Mouse (Mus musculus): ENCODE measurements around the gene Pitpnm1. TPM values are rescaled to one million over a fixed set of nuclear protein-coding genes. Genes with fewer than 3 reads are reported as not detected.
"Not testable (repeated sequence)": the region's sequence is repeated elsewhere in the genome, so short reads cannot be mapped to it uniquely, and the experiment has no call there.

Gene Pitpnm1
- polyA plus RNA-seq, 1 experiment = not detected

GRCm38 (mm10) chr19:4066877-4067276 lies 32.9 kb upstream of the Pitpnm1 start:
- no peak overlapping the region for H3K27ac ChIP-seq (ENCODE audit: insufficient read depth, low read depth, low read length)
- TF ChIP-seq POLR2A (IDR thresholded peaks at IDR 0.05; ENCODE audit: insufficient read depth, low read depth, low read length) (no peak), CTCF (IDR thresholded peaks at IDR 0.05; ENCODE audit: insufficient read depth, low read depth, low read length) (no peak)
- H3K4me3 ChIP-seq (ENCODE audit: insufficient read depth, low read depth, low read length) = no peak overlapping the region
- peaks cover 4% of the 10 kb centered on the region; the same call in 1 of the 2 replicates for H3K4me1 ChIP-seq (ENCODE audit: control insufficient read depth, insufficient read depth, low read length)

DNA sequence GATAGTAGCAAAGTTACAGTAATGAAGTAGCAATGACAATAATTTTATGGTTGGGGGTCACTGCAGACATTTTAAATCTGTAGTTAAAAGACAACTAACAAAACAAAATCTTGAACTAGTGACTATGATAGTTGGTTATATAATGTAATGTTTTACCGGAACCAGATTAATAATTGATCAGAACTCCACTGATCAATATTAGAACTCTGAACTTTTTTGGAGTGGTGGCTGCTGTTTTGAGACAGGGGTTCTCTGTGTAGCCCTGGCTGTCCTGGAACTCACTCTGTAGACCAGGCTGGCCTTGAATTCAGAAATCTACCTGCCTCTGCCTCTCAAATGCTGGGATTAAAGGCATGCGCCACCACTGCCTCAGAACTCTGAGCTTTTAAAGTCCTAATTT lies 31.6 kb upstream of the Pitpnm1 start:
- H3K4me3 ChIP-seq (ENCODE audit: insufficient read depth, low read depth, low read length); H3K4me1 ChIP-seq (ENCODE audit: control insufficient read depth, insufficient read depth, low read length); H3K27ac ChIP-seq (ENCODE audit: insufficient read depth, low read depth, low read length): not testable (repeated sequence)
- WGBS = 96% methylated on average over 2 of the region's 2 CpGs

GRCm38 (mm10) chr19:4068717-4069410 lies 30.9 kb upstream of the Pitpnm1 start:
- 70% methylated on average over 15 of the region's 15 CpGs for WGBS
- no peak overlapping the region for H3K4me3 ChIP-seq (ENCODE audit: insufficient read depth, low read depth, low read length)
- TF ChIP-seq POLR2A (IDR thresholded peaks at IDR 0.05; ENCODE audit: insufficient read depth, low read depth, low read length) = no peak
- TF ChIP-seq CTCF (IDR thresholded peaks at IDR 0.05; ENCODE audit: insufficient read depth, low read depth, low read length) = no peak
- H3K4me1 ChIP-seq (ENCODE audit: control insufficient read depth, insufficient read depth, low read length) = peaks cover 4% of the 10 kb centered on the region; the same call in 1 of the 2 replicates
- no peak overlapping the region for H3K27ac ChIP-seq (ENCODE audit: insufficient read depth, low read depth, low read length)

DNA sequence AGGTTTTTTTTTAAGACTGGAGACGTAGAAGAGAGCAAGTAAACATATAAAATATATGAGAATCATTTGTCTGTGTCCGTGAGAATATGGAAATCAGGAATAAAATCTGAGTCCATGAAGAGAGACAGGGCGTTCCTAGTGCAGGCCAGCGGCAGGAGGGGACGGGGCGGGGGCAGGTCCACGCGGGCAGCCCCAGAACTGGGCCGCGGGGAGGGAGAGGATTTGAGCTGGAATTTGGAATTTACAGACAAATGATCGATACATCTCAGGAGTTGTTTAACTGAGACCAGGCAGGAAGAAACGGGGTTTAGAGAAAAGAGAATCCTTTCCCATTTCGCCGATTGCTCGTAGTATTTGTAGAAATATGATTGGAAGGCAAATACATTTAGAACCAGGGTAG lies 29.5 kb upstream of the Pitpnm1 start:
- no peak overlapping the region for H3K4me3 ChIP-seq (ENCODE audit: insufficient read depth, low read depth, low read length)
- no peak overlapping the region for H3K27ac ChIP-seq (ENCODE audit: insufficient read depth, low read depth, low read length)
- TF ChIP-seq CTCF (IDR thresholded peaks at IDR 0.05; ENCODE audit: insufficient read depth, low read depth, low read length) (no peak), POLR2A (IDR thresholded peaks at IDR 0.05; ENCODE audit: insufficient read depth, low read depth, low read length) (no peak)
- H3K4me1 ChIP-seq (ENCODE audit: control insufficient read depth, insufficient read depth, low read length) = peaks cover 4% of the 10 kb centered on the region; the same call in 1 of the 2 replicates
- 79% methylated on average over 15 of the region's 15 CpGs for WGBS

DNA sequence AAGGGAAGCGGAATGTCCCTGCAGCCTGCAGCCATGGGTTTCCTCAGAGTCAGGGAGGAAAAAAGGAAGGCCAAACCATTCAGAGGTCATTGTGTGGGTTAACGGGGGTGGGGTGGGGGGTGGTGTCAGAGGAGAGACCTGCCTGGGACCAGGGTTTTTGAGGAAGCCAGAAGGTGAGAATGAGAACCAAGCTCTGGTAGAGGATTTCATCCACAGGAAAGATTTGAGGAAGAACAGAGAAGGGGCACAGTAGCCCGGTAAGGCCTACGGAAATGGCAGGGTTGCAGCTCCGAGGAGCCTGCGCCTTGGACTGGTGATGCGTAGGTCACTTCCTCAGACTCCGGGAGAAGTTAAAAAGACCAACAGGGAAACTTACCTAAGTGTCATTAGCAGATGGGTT lies 29.0 kb upstream of the Pitpnm1 start:
- Histone ChIP-seq H3K27ac (ENCODE audit: insufficient read depth, low read depth, low read length) (no peak overlapping the region), H3K4me3 (ENCODE audit: insufficient read depth, low read depth, low read length) (no peak overlapping the region), H3K4me1 (ENCODE audit: control insufficient read depth, insufficient read depth, low read length) (peaks cover 4% of the 10 kb centered on the region; the same call in 1 of the 2 replicates)
- 83% methylated on average over 8 of the region's 8 CpGs for WGBS
- TF ChIP-seq POLR2A (IDR thresholded peaks at IDR 0.05; ENCODE audit: insufficient read depth, low read depth, low read length) (no peak), CTCF (IDR thresholded peaks at IDR 0.05; ENCODE audit: insufficient read depth, low read depth, low read length) (no peak)

- no peak for TF ChIP-seq CTCF (IDR thresholded peaks at IDR 0.05; ENCODE audit: insufficient read depth, low read depth, low read length)
- WGBS = 93% methylated on average over 6 of the region's 6 CpGs
- H3K27ac ChIP-seq (ENCODE audit: insufficient read depth, low read depth, low read length) = no peak overlapping the region
These were observed 28.4 kb upstream of the Pitpnm1 start for GRCm38 (mm10) chr19:4071406-4071805.

GRCm38 (mm10) chr19:4072706-4073424 lies 26.9 kb upstream of the Pitpnm1 start:
- H3K4me3 ChIP-seq (ENCODE audit: insufficient read depth, low read depth, low read length) = no peak overlapping the region
- no peak for TF ChIP-seq POLR2A (IDR thresholded peaks at IDR 0.05; ENCODE audit: insufficient read depth, low read depth, low read length)
- H3K4me1 ChIP-seq (ENCODE audit: control insufficient read depth, insufficient read depth, low read length) = no peaks in the 10 kb centered on the region
- H3K27ac ChIP-seq (ENCODE audit: insufficient read depth, low read depth, low read length) = no peak overlapping the region
- 81% methylated on average over 6 of the region's 6 CpGs for WGBS

More at GRCm38 (mm10) chr19:4071406-4071805, 28.4 kb upstream of the Pitpnm1 start:
- Histone ChIP-seq H3K4me1 (ENCODE audit: control insufficient read depth, insufficient read depth, low read length) (peaks cover 4% of the 10 kb centered on the region; the same call in 1 of the 2 replicates), H3K4me3 (ENCODE audit: insufficient read depth, low read depth, low read length) (no peak overlapping the region)

- no peaks in the 10 kb centered on the region; the same call in 1 of the 2 replicates for H3K4me1 ChIP-seq (ENCODE audit: control insufficient read depth, insufficient read depth, low read length)
- no peak overlapping the region for H3K4me3 ChIP-seq (ENCODE audit: insufficient read depth, low read depth, low read length)
- 92% methylated on average over 1 of the region's 1 CpGs for WGBS
- H3K27ac ChIP-seq (ENCODE audit: insufficient read depth, low read depth, low read length) = no peak overlapping the region
- no peak for TF ChIP-seq CTCF (IDR thresholded peaks at IDR 0.05; ENCODE audit: insufficient read depth, low read depth, low read length)
- no peak for TF ChIP-seq POLR2A (IDR thresholded peaks at IDR 0.05; ENCODE audit: insufficient read depth, low read depth, low read length)
These were observed 24.3 kb upstream of the Pitpnm1 start for GRCm38 (mm10) chr19:4075531-4075930.

GRCm38 (mm10) chr19:4079594-4079993 lies 20.2 kb upstream of the Pitpnm1 start:
- Histone ChIP-seq H3K27ac (ENCODE audit: insufficient read depth, low read depth, low read length) (no peak overlapping the region), H3K4me1 (ENCODE audit: control insufficient read depth, insufficient read depth, low read length) (no peaks in the 10 kb centered on the region; the same call in 1 of the 2 replicates), H3K4me3 (ENCODE audit: insufficient read depth, low read depth, low read length) (no peak overlapping the region)
- WGBS = 77% methylated on average over 1 of the region's 1 CpGs
- TF ChIP-seq CTCF (IDR thresholded peaks at IDR 0.05; ENCODE audit: insufficient read depth, low read depth, low read length) = no peak
- no peak for TF ChIP-seq POLR2A (IDR thresholded peaks at IDR 0.05; ENCODE audit: insufficient read depth, low read depth, low read length)

Data from olfactory bulb, adult 2 months (tissue).